Mouse (Mus musculus) common myeloid progenitor, adult 5-6 weeks (primary cell): Measurements from ENCODE around the gene Fgfbp1. TPM values are rescaled to one million over a fixed set of nuclear protein-coding genes. Genes with fewer than 3 reads are reported as not detected.
A peak's percentile ranks its signal among the peaks of the same experiment; 100 is the strongest.

ENCODE experiments used
- ATAC-seq: replicated peaks from 2 replicates; pipeline ENCODE4 v1.8.0; 2016; ENCODE audit warnings: low read depth, mild to moderate bottlenecking, moderate TSS enrichment, inconsistent platforms; ENCODE audit not compliant: poor library complexity, severe bottlenecking
- total RNA-seq: library from RNA; stranded (forward); fragments of 200-1000, 187-1606 nt; gene quantifications from 2 replicates; pipeline ENCODE4 v1.2.3, GENCODE M21; 2017

The Fgfbp1 gene
- total RNA-seq = not detected in 2 replicates

DNA sequence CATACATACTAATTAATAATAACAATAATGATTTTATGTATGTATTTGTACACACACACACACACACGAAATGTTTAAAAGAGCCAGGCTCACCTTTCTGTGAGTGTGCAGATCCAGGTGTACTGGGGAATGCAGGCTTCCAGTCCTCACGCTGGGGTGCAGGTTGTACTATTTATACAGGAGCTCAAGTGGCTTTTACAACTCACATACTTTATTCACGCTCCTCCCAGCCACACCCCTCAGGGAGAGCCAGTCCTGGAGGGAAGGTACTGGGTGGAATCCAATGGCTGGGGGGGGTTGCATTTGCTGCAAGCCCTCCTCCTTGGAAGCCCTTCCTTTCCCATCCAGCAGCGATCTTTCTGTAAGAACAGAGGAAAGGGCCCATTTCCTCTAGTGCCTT, at the start of gene Fgfbp1:
Gene Fgfbp1 (minus strand): TSS at position 160 of the 400 bp plus-strand sequence.
- ATAC-seq = no peak

DNA sequence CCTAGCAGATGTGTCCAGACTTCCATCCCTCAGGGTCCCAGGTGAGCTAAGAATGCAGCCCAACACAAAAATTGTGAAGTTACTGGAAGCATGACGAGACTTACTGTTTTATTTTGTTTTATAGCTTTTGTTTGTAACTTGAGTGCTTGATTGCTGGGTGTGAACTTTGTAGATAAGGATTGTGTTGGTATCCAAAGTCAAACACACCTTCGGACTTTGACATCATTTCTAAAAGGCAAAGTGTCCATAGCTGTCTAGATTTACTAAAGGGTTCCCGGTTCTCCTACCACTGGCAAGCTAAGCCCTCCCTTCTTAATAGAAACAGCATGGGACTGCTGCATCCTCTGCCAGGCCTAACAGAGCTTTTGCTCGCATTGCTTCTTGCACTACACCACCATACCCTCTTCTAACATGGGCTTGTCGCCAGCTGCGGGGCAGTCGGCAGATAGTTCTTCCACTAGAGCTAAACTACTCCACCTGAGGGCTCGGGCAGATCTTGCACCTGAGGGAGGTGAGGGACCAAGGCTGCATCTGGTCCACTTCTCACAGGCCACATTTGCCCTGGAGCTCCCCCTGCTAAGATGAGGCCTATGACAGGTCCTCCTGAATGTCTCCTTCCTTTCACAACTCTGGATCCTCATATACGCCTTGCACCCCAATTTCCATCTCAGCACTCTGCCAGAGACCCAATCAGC, 16.9 kb upstream of the Fgfbp1 start:
- ATAC-seq = no peak

DNA sequence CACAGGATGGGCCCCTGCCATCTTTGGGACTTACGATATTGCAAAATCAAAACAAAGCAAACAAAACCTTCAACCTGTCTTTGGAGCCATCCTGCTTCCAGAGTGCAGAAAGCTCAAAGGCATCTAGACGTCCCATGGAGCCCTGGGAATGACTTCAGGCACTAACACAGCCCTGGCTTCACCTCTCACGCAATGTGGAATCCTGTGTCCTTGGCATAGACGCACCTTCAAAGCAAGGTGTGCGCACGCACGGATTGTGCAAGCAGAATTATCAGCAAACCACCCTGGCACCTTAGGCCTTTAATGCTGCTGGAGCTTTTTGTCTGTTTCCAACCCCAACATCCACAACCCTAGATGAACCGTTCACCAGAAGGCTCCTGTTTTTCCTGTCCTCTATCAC, 16.0 kb upstream of the Fgfbp1 start:
- no peak for ATAC-seq

DNA sequence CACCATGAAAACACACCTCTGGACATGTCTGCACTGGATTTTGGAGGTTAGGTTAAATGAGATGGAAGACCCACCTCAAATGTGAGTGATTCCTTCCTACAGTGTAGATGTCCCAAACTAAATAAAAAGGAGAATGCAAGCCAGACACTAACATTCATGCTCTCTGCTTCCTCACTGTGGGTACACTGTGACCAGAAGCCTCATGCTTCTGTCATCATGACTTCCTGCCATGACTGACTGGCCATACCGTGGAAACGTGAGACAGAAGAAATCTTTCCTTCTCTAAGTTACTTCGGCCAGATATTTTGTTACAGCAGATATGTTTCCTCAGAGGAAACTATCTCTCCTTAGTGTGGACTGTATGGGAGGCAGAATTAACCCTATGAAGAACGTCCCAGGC, 14.6 kb upstream of the Fgfbp1 start:
- peak; percentile 68 for ATAC-seq

GRCm38 (mm10) chr5:43994981-43995380, 13.4 kb upstream of the Fgfbp1 start:
- ATAC-seq = no peak

DNA sequence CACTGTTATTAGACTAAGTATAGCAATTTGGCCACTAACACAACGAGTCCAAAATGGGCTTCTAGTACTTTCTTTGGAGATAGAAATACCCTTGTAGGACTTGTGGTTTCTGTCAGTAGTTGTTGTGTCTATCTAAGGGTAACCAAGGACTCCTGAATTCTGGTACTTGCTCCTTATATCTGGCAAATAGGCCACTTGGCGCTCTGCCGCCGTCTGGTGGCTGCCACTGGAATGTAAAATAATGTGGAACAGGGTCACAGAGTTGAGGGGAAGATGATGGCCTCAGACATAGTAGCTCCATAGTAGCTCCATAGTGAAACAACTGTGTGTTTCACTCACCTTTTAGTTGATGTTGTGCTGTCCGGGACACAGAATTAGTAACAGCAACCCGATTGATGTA, 8.7 kb upstream of the Fgfbp1 start:
- ATAC-seq = peak; percentile 91

DNA sequence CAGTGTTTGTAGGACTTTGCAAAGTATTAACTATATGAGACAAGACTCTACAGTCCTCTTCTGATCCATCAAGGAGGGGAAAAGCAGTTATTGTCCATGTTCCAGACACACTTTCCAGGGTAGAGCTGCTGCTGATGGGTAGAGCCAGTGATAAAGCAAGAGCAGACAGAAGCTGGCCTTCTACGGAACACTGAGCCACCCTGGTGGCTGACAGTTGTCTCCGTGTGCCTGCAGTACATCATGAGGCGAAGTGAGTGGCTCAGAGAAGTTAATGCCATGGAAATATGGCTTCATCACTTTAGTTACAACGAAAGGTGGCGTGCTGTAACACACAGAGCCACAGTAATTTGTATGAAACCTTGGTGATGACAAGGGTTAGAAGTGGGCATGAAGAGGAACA, 7.4 kb upstream of the Fgfbp1 start:
- no peak for ATAC-seq

DNA sequence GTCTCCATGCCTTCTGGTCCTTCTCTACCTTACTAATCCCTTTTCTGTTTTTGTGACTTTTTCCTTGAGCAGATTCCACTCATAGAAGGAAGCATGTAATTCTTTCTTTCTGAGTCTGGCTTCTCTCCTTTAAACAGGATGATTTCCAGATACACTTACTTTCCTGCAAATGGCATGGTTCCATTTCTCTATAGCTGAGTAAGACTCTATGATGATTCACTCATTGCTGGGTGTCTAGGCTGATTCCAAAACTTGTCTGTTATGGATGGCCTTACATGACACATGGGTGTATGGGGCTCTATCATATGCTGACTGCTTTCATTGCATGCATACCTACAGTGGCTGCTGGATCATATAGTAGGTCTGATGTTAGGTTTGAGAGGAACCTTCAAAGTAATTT, 4.6 kb upstream of the Fgfbp1 start:
- no peak for ATAC-seq

DNA sequence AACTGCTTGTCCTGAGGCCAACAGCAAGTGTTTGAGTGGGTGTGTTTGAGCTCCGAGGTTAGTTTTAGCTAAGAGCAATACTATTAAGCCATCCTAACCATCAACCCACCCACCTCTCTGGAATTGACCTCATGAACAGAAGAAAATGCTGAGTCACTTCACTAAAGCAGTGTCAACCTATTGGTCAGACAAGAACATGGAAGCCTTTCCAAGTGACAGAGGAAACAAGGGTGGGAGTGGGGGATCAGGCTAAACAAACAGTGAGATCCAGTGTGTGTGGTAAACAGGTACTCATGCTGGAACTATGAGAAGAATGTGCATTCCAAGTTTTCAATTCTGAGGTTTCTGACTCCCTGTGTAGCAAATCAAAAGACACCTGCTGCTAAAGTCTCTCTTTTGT, 1.3 kb upstream of the Fgfbp1 start:
- no peak for ATAC-seq

- ATAC-seq = no peak
Measured at GRCm38 (mm10) chr5:43980397-43980796, 1.2 kb downstream of the Fgfbp1 start.

GRCm38 (mm10) chr5:43976821-43977561, 4.6 kb downstream of the Fgfbp1 start:
- ATAC-seq = no peak

DNA sequence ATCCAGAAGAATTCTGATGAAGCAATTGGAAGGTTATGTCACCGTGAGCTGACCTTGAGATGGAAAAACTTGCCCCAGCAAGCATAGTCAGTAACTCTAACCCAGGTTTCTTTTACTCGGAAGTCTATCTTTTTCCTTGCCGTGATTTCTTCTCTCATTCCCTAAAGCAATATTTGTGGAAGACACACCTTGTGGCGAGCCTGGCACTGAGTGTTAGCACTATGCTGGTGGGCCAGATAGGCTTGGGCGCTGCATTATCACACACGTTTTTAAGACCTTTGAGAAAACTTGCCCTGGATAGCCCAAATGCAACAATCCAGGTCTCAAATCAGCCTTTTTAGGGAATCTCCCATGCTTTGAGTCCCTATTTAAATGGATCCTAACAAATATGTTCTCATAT, 7.4 kb downstream of the Fgfbp1 start:
- ATAC-seq = no peak

- no peak for ATAC-seq
Measured at GRCm38 (mm10) chr5:43971156-43971555, 10.4 kb downstream of the Fgfbp1 start.

DNA sequence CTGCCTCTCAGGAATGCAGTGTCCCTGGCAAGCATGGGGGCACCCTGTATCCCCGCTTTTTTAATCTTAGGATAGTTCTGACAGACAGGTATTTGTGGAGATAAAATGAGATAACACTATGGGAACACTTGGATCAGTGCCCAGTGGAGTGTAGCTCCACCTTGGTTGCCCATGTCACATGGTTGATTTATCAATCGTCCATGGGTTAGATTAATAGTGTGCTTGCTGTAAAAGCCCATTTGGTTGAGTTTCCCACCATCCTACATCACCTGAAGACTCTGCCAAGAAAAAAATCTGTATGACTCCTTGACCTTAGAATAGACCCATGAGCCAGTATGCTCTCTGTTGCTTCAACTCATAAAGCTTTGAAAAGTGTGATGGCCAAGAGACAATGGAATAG, 11.0 kb downstream of the Fgfbp1 start:
- no peak for ATAC-seq

- no peak for ATAC-seq
Measured at GRCm38 (mm10) chr5:43968634-43969033, 12.9 kb downstream of the Fgfbp1 start.

- ATAC-seq = no peak
Measured at GRCm38 (mm10) chr5:43961056-43961455, 20.5 kb downstream of the Fgfbp1 start.

GRCm38 (mm10) chr5:43959884-43960440, 21.6 kb downstream of the Fgfbp1 start:
- no peak for ATAC-seq

DNA sequence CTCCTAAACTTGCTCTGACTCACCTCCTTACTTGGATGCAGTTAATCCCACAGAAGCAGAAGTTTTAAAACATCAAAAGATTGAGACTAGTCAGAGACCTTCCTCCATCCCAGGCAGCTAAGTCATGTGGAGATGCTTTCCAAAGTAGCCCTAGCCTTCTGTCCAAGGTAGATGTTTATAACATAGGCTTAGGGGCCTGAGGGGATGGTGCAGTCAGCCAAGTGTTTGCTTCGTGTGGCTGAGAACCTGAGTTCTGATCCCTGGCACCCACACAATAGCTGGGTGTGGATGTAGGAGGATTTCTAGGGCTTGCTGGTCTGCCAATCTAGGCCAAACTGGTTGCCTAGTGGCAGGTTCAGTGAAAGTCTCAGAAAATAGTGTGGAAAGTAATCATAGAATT, 28.3 kb downstream of the Fgfbp1 start:
- no peak for ATAC-seq

DNA sequence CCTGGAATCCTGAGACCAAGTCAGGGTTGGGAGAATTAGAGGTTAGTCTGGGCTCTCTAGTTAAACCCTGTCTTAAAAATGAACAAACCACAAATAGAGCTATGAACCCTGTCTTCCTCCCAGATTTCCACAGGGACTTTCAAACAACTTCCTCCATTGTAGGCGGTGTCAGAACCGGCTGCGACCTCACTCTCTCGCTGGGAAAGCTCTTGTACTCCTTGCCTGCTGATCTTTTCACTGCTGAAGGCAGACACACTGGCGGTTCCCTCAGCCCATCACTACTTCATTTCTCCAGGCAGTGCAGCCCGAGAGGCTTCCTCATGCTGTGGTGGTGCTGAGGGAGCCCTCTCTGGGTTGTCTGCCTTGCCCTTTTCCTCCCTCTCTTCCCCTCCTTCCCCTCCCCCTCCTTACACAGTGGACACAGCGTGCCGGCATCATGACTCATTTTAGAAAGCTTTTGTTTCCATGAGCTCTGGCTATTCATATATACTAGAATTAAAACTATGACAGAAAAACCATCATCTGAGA, 32.8 kb downstream of the Fgfbp1 start:
- peak; percentile 8; the same call in 1 of the 2 replicates for ATAC-seq

DNA sequence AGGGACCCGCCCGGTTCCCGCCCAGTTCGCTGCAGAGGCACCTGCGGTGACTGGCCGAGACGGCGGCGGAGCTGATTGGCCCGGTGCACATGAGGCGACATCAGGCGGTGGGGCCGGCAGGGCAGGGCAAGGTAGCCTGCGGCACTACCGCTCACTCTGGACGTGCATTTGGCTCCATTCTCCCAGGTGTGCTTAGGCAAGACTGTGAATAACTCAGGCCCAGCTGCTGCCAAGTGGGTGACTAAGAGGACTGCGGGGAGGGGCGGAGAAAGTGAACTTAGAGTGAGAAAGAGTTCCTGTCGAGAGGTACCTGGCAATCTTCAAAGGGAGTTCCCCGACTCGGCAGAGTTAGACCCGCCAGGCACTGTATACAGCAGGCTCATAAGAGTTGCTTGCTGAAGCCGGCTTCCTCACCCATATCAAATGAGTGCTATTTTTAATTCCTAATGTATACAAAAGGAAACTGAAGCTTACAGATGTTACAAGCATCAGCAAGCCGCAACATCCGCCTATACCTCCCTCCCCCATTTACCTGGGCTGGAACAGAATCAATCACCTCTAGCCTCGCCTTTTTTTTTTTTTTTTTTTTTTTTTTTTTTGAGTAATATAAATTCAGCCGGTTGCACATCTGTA, 33.4 kb downstream of the Fgfbp1 start:
- ATAC-seq = peak; percentile 88
